Mouse (Mus musculus): Measurements from ENCODE around the gene Chst14.

Gene Chst14

DNA sequence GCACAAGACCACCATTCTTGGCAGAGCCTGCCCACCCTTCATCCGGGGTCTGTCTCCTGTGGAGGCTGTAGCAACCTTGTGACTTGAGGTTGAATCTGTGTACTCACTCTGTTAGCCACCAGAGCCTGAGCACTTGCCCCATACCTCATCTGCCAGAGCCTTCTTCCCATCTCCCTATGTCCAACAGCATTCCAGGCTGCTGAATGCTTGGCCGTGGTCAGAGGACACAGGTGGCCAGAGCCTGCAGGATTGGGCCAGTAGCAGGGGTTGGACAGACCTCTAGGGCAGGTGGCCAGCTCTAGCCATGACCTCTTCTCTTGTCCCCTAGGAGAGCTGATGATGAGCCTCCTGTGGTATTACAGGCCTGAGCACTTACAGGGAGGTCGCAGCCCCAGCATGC is 5.9 kb upstream of the Chst14 start:
- no peak for TF ChIP-seq GATA4 (IDR thresholded peaks at IDR 0.05; ENCODE audit: insufficient replicate concordance, low read length)

DNA sequence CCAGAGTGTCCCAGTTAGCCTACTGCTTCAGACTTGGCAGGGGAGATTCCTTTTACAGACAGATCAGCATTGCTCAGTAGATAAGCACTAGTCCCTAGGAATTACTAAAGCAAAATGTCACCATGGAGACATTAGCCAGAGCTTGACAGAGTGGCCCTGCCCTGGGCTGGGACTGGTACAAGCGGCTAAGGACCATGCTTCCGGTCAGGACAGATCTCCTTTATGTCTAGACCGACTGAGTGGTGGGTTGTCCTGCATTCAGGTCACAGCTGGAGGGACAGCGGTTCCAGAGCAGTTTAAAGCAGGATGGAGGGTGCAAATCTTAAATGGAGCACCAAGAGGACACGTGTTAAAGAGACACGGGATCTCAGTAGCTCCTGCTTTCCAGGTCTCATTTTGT is 344 bp upstream of the Chst14 start:
- no peak for TF ChIP-seq GATA4 (IDR thresholded peaks at IDR 0.05; ENCODE audit: insufficient replicate concordance, low read length)

DNA sequence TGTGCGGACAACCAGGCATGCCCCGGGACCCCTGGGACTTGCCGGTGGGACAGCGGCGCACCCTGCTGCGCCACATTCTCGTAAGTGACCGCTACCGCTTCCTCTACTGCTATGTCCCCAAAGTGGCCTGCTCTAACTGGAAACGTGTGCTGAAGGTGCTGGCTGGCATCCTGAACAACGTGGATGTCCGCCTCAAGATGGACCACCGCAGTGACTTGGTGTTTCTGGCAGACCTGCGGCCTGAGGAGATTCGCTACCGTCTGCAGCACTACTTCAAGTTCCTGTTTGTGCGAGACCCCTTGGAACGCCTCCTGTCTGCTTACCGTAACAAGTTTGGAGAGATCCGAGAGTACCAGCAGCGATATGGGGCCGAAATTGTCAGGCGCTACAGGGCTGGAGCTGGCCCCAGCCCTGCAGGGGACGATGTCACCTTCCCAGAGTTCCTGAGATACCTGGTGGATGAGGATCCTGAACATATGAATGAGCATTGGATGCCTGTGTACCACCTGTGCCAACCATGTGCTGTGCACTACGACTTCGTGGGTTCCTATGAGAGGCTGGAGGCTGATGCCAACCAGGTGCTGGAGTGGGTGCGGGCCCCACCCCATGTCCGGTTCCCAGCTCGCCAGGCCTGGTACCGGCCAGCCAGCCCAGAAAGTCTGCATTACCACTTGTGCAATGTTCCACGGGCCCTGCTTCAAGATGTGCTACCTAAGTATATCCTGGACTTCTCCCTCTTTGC is 873 bp downstream of the Chst14 start:
- no peak for TF ChIP-seq GATA4 (IDR thresholded peaks at IDR 0.05; ENCODE audit: insufficient replicate concordance, low read length)

DNA sequence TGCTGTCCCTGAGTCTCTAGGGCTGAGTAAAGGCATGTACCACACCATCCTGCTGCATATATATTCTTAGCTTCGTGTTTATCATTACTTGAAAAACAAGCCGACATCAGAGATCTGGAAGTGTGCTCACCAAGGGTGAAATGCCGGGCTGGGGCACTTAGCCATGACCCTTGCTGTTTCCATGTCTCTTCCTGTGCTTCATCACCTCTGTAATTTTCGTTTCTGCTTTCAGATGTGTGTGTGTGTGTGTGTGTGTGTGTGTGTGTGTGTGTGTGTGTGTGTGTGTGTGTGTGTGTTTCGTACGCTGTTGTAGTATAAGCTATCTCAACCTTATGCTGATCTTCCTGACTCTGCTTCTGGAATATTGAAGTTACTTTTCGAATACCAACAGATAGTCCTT is 15.0 kb downstream of the Chst14 start:
- TF ChIP-seq GATA4 (IDR thresholded peaks at IDR 0.05; ENCODE audit: insufficient replicate concordance, low read length), result no peak

DNA sequence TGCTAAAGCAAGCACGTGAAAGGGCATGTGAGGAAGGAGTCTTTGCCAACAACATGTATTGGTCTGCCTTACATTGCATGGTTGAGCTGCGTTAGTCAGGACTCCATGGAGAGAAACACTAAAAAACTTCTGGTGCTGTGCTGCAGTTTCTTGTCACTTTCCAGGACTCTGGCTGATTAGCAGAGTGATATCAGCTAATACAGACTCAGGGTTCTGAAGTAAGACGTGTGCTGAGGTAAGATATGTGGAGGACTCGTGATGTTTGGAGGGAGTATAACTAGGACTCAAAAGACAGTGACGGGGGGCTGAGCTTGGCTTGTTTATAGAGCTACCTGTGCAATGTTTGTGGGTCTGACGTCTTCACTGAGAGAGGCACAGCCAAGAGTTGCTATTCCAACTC is 16.9 kb downstream of the Chst14 start:
- no peak for TF ChIP-seq GATA4 (IDR thresholded peaks at IDR 0.05; ENCODE audit: insufficient replicate concordance, low read length)

DNA sequence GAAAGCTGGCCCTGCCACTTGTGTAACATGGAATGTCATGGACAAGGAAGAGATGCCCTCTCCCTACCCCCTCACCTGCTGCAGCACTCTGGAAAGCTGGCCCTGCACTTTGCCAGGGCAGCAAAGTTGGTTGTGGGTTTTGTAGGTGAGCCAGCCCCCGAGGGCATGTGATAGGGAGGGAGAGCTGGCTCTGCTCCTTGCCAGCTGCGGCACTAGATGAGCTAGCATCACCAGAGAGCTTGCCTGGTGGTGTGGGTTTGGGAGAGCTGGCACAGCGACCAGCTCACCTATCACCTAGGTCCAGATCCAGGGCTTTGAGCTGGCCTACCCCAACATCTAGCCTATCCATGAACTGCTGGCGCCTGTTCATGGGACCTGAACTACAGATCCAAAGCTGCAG is 22.5 kb downstream of the Chst14 start:
- no peak for TF ChIP-seq GATA4 (IDR thresholded peaks at IDR 0.05; ENCODE audit: insufficient replicate concordance, low read length)

DNA sequence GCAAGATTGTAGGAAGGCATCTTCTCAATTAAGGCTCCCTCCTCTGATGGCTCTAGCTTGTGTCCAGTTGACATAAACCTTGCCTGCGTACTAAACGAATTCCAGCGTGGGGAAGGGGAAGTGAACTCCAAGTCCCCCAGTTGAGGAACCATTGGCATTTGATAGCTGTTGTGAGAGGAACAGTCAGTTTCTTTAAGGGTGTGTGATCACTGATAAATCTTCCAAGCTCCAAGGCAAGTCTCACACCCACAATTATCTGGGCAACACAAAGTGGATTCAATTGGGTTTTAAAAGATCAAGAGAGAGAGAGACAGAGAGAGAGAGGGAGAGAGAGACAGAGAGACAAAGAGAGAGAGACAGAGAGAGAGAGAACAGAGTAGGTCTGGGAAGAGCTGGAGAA is 23.4 kb downstream of the Chst14 start:
- no peak for TF ChIP-seq GATA4 (IDR thresholded peaks at IDR 0.05; ENCODE audit: insufficient replicate concordance, low read length)

DNA sequence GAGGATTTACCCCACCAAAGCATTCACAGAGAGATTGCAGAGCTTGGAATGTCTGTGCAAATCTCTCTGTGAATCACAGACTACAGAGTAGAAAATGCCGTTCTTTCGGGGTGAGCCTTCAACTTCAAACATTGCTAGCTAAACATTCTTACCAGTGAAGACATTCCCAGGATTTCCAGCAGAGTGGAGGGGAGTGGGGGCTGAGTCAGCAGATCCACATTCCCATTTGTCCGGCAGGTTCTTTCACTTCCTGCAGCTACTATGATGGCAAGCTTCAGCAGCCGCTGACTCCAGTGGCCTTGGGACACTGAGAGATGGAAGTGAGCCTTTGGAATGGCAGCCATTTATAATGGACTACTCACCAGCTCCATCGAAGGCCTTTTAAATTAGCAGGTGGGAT is 30.2 kb downstream of the Chst14 start:
- TF ChIP-seq GATA4 (IDR thresholded peaks at IDR 0.05; ENCODE audit: insufficient replicate concordance, low read length), result no peak

DNA sequence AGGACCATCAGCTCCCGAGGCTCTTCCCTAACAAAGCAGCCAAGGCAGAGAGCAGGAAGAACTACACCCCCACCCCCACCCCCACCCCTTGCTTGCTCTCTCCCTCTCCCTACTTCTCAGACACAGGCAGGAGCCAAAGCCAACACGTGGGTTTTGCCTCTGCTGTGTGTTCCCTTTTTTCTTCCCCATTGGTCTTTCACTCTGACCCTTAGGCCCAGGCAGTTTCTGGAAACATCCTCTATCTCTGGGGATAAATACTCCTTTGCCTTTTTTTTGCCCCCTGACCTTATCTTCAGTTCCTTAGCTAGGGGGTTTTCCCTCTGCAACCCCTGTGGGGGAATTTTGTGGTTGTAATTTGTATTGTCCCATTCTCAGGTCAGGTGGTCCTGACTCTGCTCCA is 33.3 kb downstream of the Chst14 start:
- TF ChIP-seq GATA4 (IDR thresholded peaks at IDR 0.05; ENCODE audit: insufficient replicate concordance, low read length), result no peak

DNA sequence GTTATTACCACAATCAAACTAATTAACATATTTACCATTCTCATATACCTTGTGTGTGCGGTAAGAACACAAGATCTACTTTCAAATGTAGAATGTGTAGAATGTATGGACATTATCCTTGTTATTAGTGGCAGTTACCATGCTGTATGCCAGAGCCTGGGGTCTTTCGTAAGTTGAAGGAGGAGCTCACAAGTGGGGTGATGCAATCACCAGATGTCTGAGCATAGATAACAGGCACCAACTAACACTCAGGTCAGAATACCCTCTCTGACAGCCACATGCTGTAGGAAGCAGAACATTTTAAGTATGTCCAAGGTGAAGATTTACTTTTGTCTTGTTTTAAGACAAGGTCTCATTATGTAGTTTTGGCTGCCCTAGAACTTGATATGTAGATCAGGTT is 34.1 kb downstream of the Chst14 start:
- no peak for TF ChIP-seq GATA4 (IDR thresholded peaks at IDR 0.05; ENCODE audit: insufficient replicate concordance, low read length)

DNA sequence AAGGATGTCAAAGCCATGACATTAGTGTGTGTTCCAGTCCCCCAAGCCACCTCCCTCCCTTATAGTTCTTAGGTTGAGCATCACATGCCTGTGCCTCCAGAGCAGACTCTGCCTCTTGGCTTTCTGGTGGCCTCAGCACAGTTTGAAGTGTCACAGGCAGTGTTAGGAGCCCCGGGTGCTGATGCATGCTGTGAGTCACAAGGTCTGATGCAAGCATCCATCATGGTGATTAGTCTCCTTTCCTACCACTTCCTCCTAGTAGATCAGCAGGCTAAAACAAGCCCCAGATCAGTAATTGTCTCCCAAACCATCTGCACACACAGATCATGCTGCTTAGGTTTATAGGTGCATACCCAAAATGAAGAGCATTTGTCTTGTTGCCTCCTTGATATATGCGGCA is 35.2 kb downstream of the Chst14 start:
- no peak for TF ChIP-seq GATA4 (IDR thresholded peaks at IDR 0.05; ENCODE audit: insufficient replicate concordance, low read length)

DNA sequence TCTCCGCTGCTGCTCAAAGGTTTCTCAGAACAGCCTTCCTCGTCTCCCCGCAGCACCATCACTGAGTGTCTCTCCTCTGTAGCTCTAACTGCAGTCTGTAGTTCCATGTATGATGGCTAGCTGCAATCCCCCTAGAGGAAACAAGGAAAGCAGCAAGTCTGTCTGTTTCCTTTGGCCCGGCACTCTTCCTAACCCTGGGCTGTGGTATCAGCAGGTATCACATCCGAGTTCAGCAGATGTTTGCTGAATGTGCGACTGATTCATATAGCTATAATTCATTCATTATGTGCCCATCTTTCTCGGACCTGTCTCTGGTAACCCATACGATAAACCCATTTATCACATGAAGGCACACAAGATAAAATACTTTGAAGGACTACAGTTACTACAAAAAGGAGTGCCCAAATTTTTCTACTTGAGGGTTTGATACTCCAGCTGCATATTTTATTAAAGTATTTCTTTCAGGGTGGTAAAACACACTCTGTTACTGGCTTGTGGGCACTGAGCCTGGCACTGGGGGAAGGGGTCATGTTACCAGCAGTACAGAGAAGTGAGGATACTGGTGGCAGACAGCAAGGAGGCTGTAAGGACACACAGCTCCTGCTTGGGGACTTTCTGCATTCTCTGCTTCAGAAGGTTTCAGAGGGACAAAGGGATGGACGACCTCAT is 36.8 kb downstream of the Chst14 start:
- TF ChIP-seq GATA4 (IDR thresholded peaks at IDR 0.05; ENCODE audit: insufficient replicate concordance, low read length), result no peak

DNA sequence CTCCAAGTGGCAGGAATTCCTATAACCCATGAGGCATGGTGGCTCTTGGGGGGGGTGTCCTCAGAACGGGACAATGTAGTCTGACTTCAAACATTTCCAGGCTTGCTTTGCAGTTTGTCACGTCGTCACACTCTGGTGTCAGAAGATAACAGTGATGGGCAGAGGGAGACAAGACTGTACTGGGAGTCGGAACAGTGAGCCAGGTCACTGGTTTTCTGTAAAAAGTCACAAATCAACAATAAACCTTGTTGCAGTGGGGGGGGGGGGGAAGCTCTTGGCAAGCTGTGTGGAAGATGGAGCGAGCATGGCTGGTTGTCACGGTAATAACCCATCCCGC is 37.3 kb downstream of the Chst14 start:
- TF ChIP-seq GATA4 (IDR thresholded peaks at IDR 0.05; ENCODE audit: insufficient replicate concordance, low read length), result no peak

DNA sequence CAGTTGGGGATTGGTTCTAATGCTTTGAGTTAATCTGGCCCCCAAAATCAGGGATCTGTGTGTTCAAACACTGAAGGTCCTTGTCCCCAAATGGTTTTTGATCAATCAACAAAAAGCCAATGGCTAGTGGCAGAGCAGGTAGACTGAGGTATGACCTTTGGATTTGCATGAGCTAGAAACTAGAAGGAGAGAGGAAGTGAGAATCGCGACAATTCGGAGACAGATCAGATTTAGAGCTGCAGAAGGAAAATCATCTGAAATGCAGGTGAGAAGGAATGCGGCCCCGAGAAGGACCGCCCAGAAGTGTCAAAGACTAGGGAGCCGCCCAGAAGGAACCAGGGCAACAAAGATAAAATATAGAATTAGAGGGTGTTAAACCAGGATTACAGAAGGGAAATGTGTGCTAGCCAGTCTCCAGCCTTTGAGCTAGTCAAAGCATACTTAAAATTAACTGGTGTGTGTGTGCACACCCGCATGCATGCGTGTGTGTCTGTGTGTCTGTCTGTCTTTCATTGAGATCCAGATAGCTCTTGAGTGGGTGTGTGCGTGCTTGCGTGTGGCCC is 43.4 kb downstream of the Chst14 start:
- no peak for TF ChIP-seq GATA4 (IDR thresholded peaks at IDR 0.05; ENCODE audit: insufficient replicate concordance, low read length)

DNA sequence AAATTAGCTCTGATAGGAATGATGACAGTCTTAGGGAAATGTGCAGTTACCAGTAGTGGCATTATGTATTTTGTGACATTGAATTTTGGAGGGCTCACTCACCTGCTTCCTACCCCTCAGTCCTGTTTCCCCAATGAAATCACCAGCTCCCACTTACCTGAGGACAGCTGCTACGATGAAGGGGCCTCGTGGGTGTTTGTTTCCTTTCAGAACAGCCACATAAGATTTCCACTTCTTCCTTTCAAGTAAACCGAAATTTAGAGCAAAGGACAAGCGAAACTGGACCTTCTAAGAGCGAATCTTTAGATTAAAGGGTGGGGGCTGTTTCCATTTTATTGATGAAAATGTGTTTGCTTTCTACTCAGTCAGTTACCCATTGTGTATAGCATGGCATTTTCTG is 45.8 kb downstream of the Chst14 start:
- no peak for TF ChIP-seq GATA4 (IDR thresholded peaks at IDR 0.05; ENCODE audit: insufficient replicate concordance, low read length)

DNA sequence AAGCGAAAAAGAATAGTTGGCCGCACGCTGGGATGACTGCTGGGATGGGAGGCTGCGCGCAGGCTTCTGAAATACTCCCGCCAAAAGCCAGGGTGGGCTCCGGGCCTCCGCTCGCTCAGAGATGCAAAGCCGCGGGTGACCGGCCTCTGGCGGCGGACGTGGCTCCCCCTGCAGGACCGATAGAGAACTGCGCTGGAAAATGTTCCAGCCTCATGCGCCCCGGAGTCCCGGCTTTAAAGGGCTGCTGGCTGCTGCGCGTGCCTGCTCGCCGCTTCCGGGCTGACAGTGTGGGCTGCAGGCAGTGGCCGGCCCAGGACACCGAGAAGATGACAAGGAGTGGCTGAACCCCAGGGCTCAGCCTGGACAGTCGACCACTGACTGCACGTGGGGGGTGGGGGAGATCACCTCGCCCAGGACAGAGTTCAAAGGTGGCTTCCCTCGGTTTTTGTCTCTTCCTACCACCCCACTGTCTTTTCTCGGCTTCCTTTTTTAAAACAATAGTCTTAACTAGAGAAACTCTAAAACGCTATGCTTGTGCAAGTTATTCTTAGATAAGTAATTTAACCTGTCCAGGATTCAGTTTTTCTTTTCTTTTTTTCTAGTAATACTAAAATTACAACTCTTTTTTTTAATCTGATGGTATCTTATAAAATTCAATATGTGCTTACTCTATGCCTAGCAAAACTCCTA is 46.5 kb downstream of the Chst14 start:
- peak; percentile 50; the same call in 1 of the 2 replicates for TF ChIP-seq GATA4 (IDR thresholded peaks at IDR 0.05; ENCODE audit: insufficient replicate concordance, low read length)

Data from liver, adult (tissue).